Mouse (Mus musculus): ENCODE results near the gene Cltc.

Gene Cltc

GRCm38 (mm10) chr11:86683395-86684125 lies 73.8 kb downstream of the Cltc start, which contains the start of the genes Vmp1 and Ptrh2:
Gene Vmp1 (minus strand): TSS chr11:86683836.
Gene Ptrh2 (plus strand): TSS chr11:86683985.
- peak; percentile 90 for ATAC-seq (ENCODE audit: low TSS enrichment)

DNA sequence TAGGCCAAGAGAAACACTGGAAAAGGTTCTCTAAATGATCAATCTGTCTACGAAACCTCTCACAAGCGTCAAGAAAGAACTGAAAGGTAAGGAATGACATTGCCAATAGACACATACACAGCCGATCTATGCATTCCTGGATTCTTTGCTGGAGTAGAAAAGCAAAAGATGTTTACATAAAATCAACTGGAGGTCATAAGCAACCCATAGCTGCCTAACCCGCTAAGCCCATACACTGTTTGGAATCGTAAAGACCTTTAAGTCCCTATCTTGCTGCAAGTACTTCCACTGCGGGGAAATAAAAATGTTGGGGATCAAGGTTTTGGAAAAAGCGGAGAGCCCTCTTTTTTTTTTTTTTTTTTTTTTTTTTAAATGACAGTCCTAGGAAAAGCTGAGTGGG lies 74.5 kb downstream of the Cltc start:
- ATAC-seq (ENCODE audit: low TSS enrichment) = no peak

DNA sequence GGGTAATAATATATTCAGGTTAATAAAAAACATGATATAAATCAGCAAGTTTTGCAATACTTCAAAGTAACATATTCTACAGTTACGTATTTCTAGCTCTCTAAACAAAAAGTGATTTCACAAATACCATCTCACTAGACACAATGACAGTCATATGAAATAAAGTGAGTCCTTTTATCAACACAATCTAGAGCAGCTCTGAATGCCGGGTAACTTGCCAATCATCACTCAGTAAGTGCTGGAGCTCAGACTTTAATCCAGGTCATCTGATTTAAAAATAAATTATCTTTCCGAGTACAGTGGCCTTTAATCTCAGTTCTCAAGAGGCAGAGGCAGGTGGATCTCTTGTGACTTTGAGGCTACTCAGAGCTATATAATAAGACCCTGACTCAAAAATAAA lies 75.9 kb downstream of the Cltc start:
- no peak for ATAC-seq (ENCODE audit: low TSS enrichment)

DNA sequence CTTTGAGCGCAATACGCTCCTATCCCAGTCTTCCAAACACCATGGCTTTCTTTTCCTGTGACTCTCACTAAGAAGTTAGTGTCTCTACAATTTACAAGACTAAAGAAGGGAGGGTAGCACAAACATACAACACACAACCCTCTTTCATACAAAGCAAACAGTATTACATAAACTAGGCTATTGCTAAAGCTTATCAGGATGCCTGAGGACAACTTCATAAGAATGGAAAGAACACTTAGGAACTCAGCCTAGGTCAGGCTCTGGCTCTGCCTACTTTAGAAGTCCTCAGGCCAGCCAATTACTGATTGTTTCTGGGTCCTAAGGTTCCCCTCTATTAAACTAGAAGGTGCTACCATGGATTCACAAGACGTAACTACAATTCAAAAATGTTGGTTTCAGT lies 76.6 kb downstream of the Cltc start:
- no peak for ATAC-seq (ENCODE audit: low TSS enrichment)

DNA sequence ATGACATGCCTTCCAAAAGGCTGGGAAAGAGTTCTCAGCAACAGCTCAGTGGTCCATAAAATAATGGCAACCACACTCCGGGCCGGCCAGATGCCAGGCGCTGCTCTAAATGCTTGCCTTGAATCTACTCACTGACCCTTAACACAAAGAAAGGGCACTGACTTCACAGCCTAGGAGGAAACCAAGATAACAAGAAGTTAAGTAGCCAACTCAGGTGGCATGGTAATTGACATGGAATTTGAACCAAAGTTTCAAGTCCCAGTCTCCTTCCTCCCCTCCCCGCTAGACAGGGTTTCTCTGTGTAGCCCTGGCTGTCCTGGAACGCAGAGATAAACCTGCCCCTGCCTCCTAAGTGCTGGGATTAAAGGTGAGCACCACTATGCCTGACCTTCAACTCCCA lies 78.4 kb downstream of the Cltc start:
- no peak for ATAC-seq (ENCODE audit: low TSS enrichment)

- ATAC-seq (ENCODE audit: low TSS enrichment) = no peak
These were observed 81.8 kb downstream of the Cltc start for GRCm38 (mm10) chr11:86675520-86675919.

DNA sequence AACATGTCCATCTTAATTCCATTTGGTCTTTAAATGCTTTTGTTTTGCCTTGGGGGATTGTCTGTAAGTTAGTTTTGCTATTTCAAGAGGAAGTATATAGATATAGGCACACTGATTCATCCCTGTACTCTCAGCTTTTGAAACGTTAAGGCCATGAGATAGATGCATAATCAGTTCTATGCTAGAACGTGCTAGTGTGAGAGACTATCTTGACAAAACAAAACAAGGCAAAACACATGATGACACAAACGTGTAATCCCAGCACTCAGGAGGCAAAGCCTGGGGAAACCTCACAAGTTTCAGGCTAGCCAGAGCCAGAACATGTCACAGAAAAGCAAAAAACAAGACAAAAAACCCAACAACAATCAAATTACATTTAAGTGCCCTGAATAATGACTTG lies 84.6 kb downstream of the Cltc start:
- ATAC-seq (ENCODE audit: low TSS enrichment) = peak; percentile 28; the same call in 1 of the 2 replicates

DNA sequence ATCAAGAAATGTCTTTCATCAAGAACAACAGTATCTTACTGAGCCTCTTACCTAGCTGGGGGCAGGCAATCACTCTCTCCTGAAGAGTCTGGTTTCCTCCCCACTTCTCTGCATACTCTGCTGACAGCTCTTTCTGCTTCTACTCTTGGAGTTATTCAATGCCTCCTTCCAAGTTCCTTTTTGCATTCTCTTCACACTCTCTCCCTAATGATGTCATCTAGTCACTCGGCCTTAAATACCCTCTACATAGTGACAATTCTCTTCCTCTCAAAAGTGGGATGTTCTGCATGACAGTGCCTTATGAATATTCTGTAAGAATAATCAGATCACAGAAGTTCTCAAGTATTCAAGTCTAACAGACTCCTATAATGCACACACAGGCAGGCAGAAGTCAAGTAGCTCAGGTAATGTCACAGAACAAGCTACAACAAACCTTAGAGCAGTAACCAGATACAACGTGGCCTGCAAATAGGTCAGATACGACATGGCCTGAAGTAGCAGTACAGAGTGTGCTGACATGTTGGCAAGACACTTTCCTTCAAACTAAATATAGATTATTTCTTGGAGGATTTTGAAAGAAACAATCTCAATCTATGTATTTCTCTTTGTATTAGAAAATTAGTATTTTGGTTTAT lies 86.2 kb downstream of the Cltc start:
- peak; percentile 92 for ATAC-seq (ENCODE audit: low TSS enrichment)

DNA sequence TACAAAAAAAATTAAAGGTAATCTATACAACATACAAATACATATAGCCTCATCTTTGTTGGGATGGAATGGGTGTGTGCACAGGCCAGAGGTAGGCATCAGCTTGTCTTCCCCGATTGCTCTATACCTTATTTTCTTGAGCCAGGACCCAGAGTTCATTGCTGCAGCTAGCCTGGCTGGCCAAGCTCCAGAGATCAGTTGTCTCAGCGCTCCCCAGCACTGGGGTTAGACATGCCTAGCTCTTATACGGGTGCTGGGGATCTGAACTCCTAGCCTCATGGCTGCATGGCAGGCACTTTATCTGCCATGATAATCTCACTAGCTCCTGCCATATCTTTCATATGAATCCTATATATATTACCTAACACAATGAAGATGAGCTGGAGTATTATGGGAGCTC lies 89.2 kb downstream of the Cltc start:
- ATAC-seq (ENCODE audit: low TSS enrichment) = no peak

DNA sequence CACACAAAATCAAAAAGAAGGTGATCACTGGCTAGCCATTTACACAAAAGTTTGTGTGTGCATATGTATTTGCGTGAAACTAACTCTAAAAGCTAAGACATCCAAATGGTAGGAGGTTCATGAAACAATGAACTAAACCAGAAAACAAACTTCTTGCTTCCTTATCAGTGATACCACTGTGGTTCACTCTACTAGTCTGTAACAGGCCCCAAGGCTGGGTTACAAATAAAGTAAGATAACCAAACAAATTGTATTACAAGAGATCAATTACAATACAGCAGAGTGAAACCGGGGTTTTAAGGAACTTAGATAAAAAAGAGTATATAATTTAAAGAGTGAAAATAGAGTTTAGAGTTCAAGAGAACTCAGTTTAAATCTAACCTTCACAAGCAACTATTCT lies 89.8 kb downstream of the Cltc start:
- no peak for ATAC-seq (ENCODE audit: low TSS enrichment)

DNA sequence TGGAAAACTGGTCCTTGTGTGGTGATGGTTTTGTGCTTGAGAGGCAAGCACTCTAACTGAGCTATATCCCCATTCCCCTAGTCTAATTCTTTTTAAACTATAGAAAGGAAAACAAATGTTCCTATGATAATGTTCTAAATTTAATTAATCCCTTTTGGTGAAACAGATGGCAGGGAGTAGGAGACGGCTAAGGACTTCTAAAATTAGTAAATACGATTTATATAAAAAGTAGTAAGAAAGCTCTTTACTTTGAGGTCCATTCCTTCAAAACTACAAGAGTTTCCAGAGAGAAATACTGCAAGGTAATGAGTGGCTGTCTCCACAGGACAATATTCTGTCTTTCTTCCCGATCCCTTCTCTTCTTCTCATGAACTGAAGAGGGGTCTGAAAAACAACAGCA lies 93.0 kb downstream of the Cltc start:
- peak; percentile 72 for ATAC-seq (ENCODE audit: low TSS enrichment)

- no peak for ATAC-seq (ENCODE audit: low TSS enrichment)
These were observed 93.4 kb downstream of the Cltc start for GRCm38 (mm10) chr11:86663977-86664376.

DNA sequence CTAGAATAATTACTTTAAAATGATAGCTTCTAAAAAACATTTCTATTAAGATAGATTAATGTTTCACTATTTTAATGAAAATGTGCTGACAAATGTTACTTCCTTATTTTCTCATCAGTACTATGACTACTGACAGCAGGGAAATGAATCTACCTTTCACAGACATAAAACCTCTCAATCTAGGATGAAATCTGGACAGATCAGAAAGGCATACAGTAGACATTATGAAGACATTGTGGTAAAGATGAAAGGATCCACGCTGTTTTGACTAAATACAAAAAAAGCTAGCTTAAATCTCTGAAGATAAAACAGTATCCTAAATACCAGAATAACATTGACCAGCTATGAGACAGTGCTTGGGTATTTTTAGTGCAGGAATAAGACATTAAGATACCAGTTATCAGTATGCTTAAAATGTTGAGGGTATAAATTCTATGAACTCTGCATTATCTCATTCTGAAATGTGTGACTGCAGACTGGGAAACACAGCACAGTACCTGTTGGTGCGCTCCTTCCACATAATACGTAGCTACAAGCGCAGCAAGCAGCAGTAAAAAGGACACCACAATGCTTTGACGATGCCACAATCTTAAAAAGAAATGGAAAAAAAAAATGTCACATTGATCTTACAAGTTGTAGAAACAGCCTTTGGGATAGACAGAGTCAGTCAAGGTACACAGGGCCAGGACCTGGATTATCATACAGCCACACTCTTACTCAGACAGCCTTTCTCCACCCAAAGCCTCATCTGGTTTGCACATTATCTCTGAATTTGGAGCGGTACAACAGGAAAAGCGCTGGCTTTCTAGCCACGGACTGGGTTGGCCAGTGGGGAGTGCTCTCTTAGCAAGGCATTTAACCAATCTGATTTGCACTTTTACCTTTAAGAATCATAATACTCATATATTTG lies 94.1 kb downstream of the Cltc start:
- no peak; the same call in 1 of the 2 replicates for ATAC-seq (ENCODE audit: low TSS enrichment)

- ATAC-seq (ENCODE audit: low TSS enrichment) = no peak
These were observed 99.5 kb downstream of the Cltc start for GRCm38 (mm10) chr11:86657863-86658262.

GRCm38 (mm10) chr11:86656849-86657567 lies 100.4 kb downstream of the Cltc start:
- no peak for ATAC-seq (ENCODE audit: low TSS enrichment)

- ATAC-seq (ENCODE audit: low TSS enrichment) = peak; percentile 27; the same call in 1 of the 2 replicates
These were observed 101.7 kb downstream of the Cltc start for GRCm38 (mm10) chr11:86655671-86656070.

GRCm38 (mm10) chr11:86654096-86654495 lies 103.3 kb downstream of the Cltc start:
- ATAC-seq (ENCODE audit: low TSS enrichment) = no peak

DNA sequence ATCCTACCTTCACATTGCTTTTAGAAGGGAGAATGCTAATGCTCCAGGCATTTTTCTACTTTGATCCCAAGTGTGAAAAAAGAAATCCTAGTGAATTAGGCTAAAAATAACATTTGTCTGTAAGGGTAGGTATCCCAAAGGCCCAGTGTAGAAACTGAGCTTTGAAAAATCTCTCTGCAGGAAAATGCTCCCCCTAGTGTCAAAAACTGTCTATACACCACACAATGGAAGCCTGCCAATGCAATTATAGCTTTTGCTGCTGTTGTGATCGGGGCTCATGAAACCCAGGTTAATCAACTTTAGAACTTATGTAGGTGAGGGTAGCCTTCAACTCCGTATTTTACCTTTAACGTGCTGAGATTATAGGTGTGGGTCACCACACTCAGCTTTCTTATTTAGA lies 103.9 kb downstream of the Cltc start:
- no peak; the same call in 1 of the 2 replicates for ATAC-seq (ENCODE audit: low TSS enrichment)

- ATAC-seq (ENCODE audit: low TSS enrichment) = no peak
These were observed 104.8 kb downstream of the Cltc start for GRCm38 (mm10) chr11:86652578-86652979.

DNA sequence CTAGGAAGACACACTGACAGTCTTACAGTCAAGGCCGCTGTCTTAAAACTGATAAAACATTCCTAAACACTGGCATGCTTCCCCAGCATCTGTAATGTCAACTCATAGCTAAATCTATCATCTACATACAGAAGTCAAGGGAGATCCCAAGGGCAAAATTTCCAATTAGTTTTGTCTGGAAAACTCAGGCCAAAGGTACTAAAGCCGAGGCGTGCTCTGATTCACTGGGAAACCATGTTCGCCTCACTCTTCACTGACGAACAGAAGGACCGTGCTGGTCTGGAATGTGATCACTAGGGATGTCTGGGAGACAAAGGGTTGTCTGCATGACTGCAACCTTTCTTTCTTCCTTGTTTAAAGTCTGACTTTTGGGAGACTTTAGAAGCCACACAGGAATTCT lies 106.7 kb downstream of the Cltc start:
- no peak for ATAC-seq (ENCODE audit: low TSS enrichment)

DNA sequence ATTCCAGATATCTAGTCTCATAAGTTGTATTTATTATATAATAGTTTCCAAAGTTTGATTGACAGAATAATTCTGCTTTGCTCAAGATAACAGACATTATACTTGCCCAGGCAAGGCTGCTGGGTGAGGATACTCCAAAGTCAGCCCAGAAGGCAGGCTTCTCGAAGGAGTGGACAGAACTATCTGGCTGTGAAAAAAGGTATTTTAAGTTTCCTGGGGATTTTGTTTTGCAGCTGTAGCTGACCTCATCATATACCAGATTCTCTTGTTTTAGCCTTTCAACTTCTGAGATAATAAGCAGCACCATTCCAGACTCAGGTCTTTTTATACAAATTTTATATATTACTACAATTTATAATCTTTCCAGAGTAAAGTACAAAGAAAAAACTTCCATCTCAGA lies 107.8 kb downstream of the Cltc start:
- no peak for ATAC-seq (ENCODE audit: low TSS enrichment)

All from frontal cortex, adult (tissue).